Comparison of ENCODE assay signal across 18 mouse cellular contexts in genomic region chr11:59975241-59975640, GRCm38 (mm10). TPM values are rescaled to one million over a fixed set of nuclear protein-coding genes. Genes with fewer than 3 reads are reported as not detected.
DNase-seq lines count a peak whose midpoint lies in the region; ATAC-seq and TF ChIP-seq lines count a peak whose summit lies in the region.
"Had no signal": no experiment of that assay in that cellular context is flagged by ENCODE, and none has a peak within 500 bp of the region (broad histone marks: within the 10 kb centered on the region; RNA-seq: fewer than 3 reads in every experiment).

No protein-coding gene starts in this region.

- H3K36me3 ChIP-seq in kidney, embryonic 15.5 days: no peaks in the 10 kb centered on the region
- H3K36me3 ChIP-seq in kidney, adult 2 months (ENCODE audit: control insufficient read depth, insufficient read depth, low read length): no peaks in the 10 kb centered on the region
- H3K36me3 ChIP-seq in midbrain, embryonic 11.5 days (ENCODE audit: control insufficient read depth, insufficient read depth, low read length): no peaks in the 10 kb centered on the region
- H3K36me3 ChIP-seq in midbrain, embryonic 15.5 days (replicated peaks): no peaks in the 10 kb centered on the region
- H3K36me3 ChIP-seq: embryonic facial prominence, embryonic 12.5 days; heart, embryonic 12.5 days; hindbrain, embryonic 12.5 days had no signal

- ATAC-seq in kidney, embryonic 15.5 days (replicated peaks; ENCODE audit: low FRiP score): no peak
- no peak for ATAC-seq in midbrain, embryonic 11.5 days (ENCODE audit: low FRiP score)
- no peak for ATAC-seq in midbrain, embryonic 15.5 days (replicated peaks)
- ATAC-seq: forebrain, embryonic 13.5 days; hindbrain, embryonic 16.5 days had no signal

- 40% methylated on average over 10 of the region's 10 CpGs for WGBS in kidney, embryonic 15.5 days
- WGBS in kidney, adult 2 months: 60% methylated on average over 10 of the region's 10 CpGs
- 20% methylated on average over 10 of the region's 10 CpGs for WGBS in midbrain, embryonic 11.5 days
- WGBS in midbrain, embryonic 15.5 days: 27% methylated on average over 10 of the region's 10 CpGs

- no peak overlapping the region for H3K4me2 ChIP-seq in kidney, embryonic 15.5 days
- no peak overlapping the region for H3K4me2 ChIP-seq in midbrain, embryonic 11.5 days
- H3K4me2 ChIP-seq in midbrain, embryonic 15.5 days: no peak overlapping the region
- H3K4me2 ChIP-seq: embryonic facial prominence, embryonic 12.5 days; forebrain, embryonic 13.5 days; heart, embryonic 12.5 days; hindbrain, embryonic 12.5 days had no signal

- H3K9ac ChIP-seq in kidney, embryonic 15.5 days: no peak overlapping the region
- no peak overlapping the region for H3K9ac ChIP-seq in midbrain, embryonic 11.5 days (ENCODE audit: low read length)
- H3K9ac ChIP-seq in midbrain, embryonic 15.5 days: no peak overlapping the region
- H3K9ac ChIP-seq: embryonic facial prominence, embryonic 12.5 days; forebrain, embryonic 13.5 days; heart, embryonic 12.5 days; hindbrain, embryonic 12.5 days had no signal

- H3K9me3 ChIP-seq in kidney, embryonic 15.5 days (replicated peaks): no peaks in the 10 kb centered on the region
- H3K9me3 ChIP-seq in midbrain, embryonic 11.5 days (ENCODE audit: control insufficient read depth, low read length): no peaks in the 10 kb centered on the region
- H3K9me3 ChIP-seq in midbrain, embryonic 15.5 days: no peaks in the 10 kb centered on the region
- H3K9me3 ChIP-seq: embryonic facial prominence, embryonic 12.5 days; forebrain, embryonic 13.5 days; heart, embryonic 12.5 days; hindbrain, embryonic 12.5 days had no signal

- no peak overlapping the region for H3K4me3 ChIP-seq in kidney, embryonic 15.5 days (replicated peaks)
- H3K4me3 ChIP-seq in kidney, adult 2 months (ENCODE audit: insufficient read depth, low read depth, low read length): no peak overlapping the region
- no peak overlapping the region for H3K4me3 ChIP-seq in midbrain, embryonic 11.5 days (ENCODE audit: low read depth, low read length)
- H3K4me3 ChIP-seq in midbrain, embryonic 15.5 days: no peak overlapping the region
- H3K4me3 ChIP-seq: embryonic facial prominence, embryonic 12.5 days; forebrain, embryonic 13.5 days; gastrocnemius, adult 2 months; heart, embryonic 12.5 days; hindbrain, embryonic 12.5 days had no signal

- H3K27me3 ChIP-seq in kidney, embryonic 15.5 days: no peaks in the 10 kb centered on the region
- no peaks in the 10 kb centered on the region for H3K27me3 ChIP-seq in kidney, adult 2 months (replicated peaks; ENCODE audit: control insufficient read depth, insufficient read depth, low read length)
- H3K27me3 ChIP-seq in midbrain, embryonic 11.5 days (ENCODE audit: control insufficient read depth, insufficient read depth, low read length): no peaks in the 10 kb centered on the region
- H3K27me3 ChIP-seq in midbrain, embryonic 15.5 days (replicated peaks): no peaks in the 10 kb centered on the region
- H3K27me3 ChIP-seq: embryonic facial prominence, embryonic 12.5 days; forebrain, embryonic 13.5 days; heart, embryonic 12.5 days had no signal

- peaks cover 44% of the 10 kb centered on the region for H3K4me1 ChIP-seq in kidney, embryonic 15.5 days
- H3K4me1 ChIP-seq in kidney, adult 2 months (ENCODE audit: control insufficient read depth, insufficient read depth, low read length): no peaks in the 10 kb centered on the region
- peaks cover 5% of the 10 kb centered on the region for H3K4me1 ChIP-seq in midbrain, embryonic 11.5 days (ENCODE audit: control insufficient read depth, insufficient read depth, low read length)
- H3K4me1 ChIP-seq in midbrain, embryonic 15.5 days: no peaks in the 10 kb centered on the region
- H3K4me1 ChIP-seq: embryonic facial prominence, embryonic 12.5 days had no signal

- TF ChIP-seq POLR2A in kidney, adult 2 months (IDR thresholded peaks at IDR 0.05; ENCODE audit: low read depth, low read length): no peak

- peak overlapping the region; percentile 56 for H3K27ac ChIP-seq in kidney, embryonic 15.5 days
- no peak overlapping the region for H3K27ac ChIP-seq in kidney, adult 2 months (ENCODE audit: insufficient read depth, low read depth, low read length)
- no peak overlapping the region for H3K27ac ChIP-seq in midbrain, embryonic 11.5 days (ENCODE audit: low read depth, low read length)
- no peak overlapping the region for H3K27ac ChIP-seq in midbrain, embryonic 15.5 days
- H3K27ac ChIP-seq: embryonic facial prominence, embryonic 12.5 days; forebrain, embryonic 13.5 days; gastrocnemius, adult 2 months; hindbrain, embryonic 12.5 days had no signal

- no peak for TF ChIP-seq CTCF in kidney, adult 2 months (conservative IDR thresholded peaks at IDR 0.05; ENCODE audit: insufficient read depth, insufficient read length, low read depth, low read length)

- no peak for DNase-seq in kidney, adult 2 months
- peak; percentile 81 for DNase-seq in midbrain, embryonic 11.5 days (ENCODE audit: low spot score, missing footprints)
- peak; percentile 78 for DNase-seq in retina, embryonic 14.5 days (ENCODE audit: low spot score)
- DNase-seq in urinary bladder, postnatal 14 days (ENCODE audit: low spot score): no peak
- DNase-seq: adrenal gland, adult 8-10 months; adrenal gland, postnatal 36 days; cerebellum, adult 2 months; cerebellum, postnatal 14 days; embryo, embryonic 11 days; gastrocnemius, adult 2 months; gastrocnemius, postnatal 25 days had no signal

RNA-seq across cellular contexts. Expression of gene Rasd1, which starts 10.5 kb away (rescaled TPM):
- polyA plus RNA-seq in kidney, embryonic 15.5 days (2015; fragmentation: Nextera tagmentation; extraction: Ambion mirVana): 3.3 and 4.0 TPM in 2 replicates
- 7.2 and 8.9 TPM in 2 replicates for polyA plus RNA-seq in kidney, adult 2 months (2012; rRNA removed)
- polyA plus RNA-seq in midbrain, embryonic 11.5 days (2014; fragmentation: Nextera tagmentation; extraction: Ambion mirVana): 0.68 and 0.75 TPM in 2 replicates
- polyA plus RNA-seq in midbrain, embryonic 15.5 days (2015; fragmentation: Nextera tagmentation; extraction: Ambion mirVana): 1.2 and 1.6 TPM in 2 replicates

RNA-seq across cellular contexts. Expression of gene Med9, which starts 27.2 kb away (rescaled TPM):
- 45.7 and 46.5 TPM in 2 replicates for polyA plus RNA-seq in kidney, embryonic 15.5 days (2015; fragmentation: Nextera tagmentation; extraction: Ambion mirVana)
- 20.4 and 25.7 TPM in 2 replicates for polyA plus RNA-seq in kidney, adult 2 months (2012; rRNA removed)
- polyA plus RNA-seq in midbrain, embryonic 11.5 days (2014; fragmentation: Nextera tagmentation; extraction: Ambion mirVana): 43.3 and 49.3 TPM in 2 replicates
- 32.4 and 33.7 TPM in 2 replicates for polyA plus RNA-seq in midbrain, embryonic 15.5 days (2015; fragmentation: Nextera tagmentation; extraction: Ambion mirVana)

Comparison
In these comparisons a context has a peak if more than half of its experiments do, and no peak if none do; other contexts are left out.
1. DNase-seq: peak in midbrain, embryonic 11.5 days (single experiment) and retina, embryonic 14.5 days (single experiment); none in kidney, adult 2 months (single experiment) and urinary bladder, postnatal 14 days (single experiment).